Mouse (Mus musculus): ENCODE results near the gene Rap1gap. TPM values are rescaled to one million over a fixed set of nuclear protein-coding genes. Genes with fewer than 3 reads are reported as not detected.
A peak's percentile ranks its signal among the peaks of the same experiment; 100 is the strongest.

Gene Rap1gap
- polyA plus RNA-seq, 1 experiment from 2014 or later: 9.1 TPM

DNA sequence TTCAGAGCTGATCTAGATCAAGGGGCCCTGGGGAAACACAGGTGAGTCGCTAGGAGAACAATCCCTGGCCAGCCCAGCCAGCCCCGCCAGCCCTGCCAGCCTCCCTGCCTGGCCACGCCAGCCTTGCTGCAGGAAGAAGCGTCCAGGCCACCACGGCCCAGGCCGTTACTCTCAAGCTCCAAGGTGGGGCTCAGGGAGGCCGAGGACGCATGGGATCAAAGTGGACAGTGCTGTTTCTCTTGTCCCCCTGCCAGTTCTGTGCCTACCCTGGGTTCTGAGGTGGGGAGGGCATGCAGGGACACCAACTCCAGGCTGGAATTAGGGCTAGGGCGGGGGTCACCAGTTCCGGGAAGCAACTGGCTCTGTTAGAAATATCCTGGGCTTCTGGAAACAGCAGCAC, 67.4 kb downstream of the Rap1gap start:
- peaks cover 24% of the 10 kb centered on the region for H3K4me1 ChIP-seq (replicated peaks; ENCODE audit: control insufficient read depth, insufficient read depth, low read length)
- no peak for ATAC-seq (ENCODE audit: low FRiP score)
- no peak overlapping the region for H3K9ac ChIP-seq (ENCODE audit: low read depth, low read length)
- 71% methylated on average over 10 of the region's 10 CpGs for WGBS
- no peak overlapping the region for H3K27ac ChIP-seq (ENCODE audit: low read depth, low read length)
- H3K9me3 ChIP-seq (ENCODE audit: control insufficient read depth, low read length): no peaks in the 10 kb centered on the region
- H3K36me3 ChIP-seq (ENCODE audit: control insufficient read depth, insufficient read depth, low read length): no peaks in the 10 kb centered on the region
- no peak overlapping the region for H3K4me3 ChIP-seq (ENCODE audit: low read depth, low read length)
- peaks cover 9% of the 10 kb centered on the region; the same call in 1 of the 2 replicates for H3K27me3 ChIP-seq (ENCODE audit: control insufficient read depth, insufficient read depth, low read length)
- DNase-seq (ENCODE audit: low spot score): no peak
- H3K4me2 ChIP-seq (replicated peaks; ENCODE audit: low read depth, low read length): no peak overlapping the region

DNA sequence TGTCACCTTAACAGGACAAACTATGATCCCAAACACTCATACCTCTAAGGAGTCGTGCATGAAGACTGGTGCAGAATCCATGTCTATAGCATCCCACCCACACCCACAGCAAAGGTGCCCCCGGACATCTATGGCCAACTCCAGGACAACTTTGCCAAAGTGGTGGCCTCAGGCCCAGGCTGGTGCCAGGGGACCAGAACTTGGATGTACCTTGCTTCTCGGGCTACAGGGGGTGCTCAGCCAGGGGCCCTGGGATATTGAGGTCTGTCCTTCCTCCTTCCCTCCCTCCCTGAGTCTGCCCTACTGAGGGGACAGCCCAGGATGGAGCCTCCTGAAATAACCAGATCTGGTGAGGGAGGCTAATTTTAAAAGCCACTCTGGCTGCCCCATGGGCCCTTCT, 67.8 kb downstream of the Rap1gap start:
- Histone ChIP-seq H3K36me3 (ENCODE audit: control insufficient read depth, insufficient read depth, low read length) (no peaks in the 10 kb centered on the region), H3K9me3 (ENCODE audit: control insufficient read depth, low read length) (no peaks in the 10 kb centered on the region), H3K27ac (ENCODE audit: low read depth, low read length) (no peak overlapping the region), H3K4me2 (replicated peaks; ENCODE audit: low read depth, low read length) (no peak overlapping the region), H3K4me3 (ENCODE audit: low read depth, low read length) (no peak overlapping the region), H3K9ac (ENCODE audit: low read depth, low read length) (no peak overlapping the region), H3K27me3 (ENCODE audit: control insufficient read depth, insufficient read depth, low read length) (peaks cover 9% of the 10 kb centered on the region; the same call in 1 of the 2 replicates), H3K4me1 (replicated peaks; ENCODE audit: control insufficient read depth, insufficient read depth, low read length) (peaks cover 23% of the 10 kb centered on the region)
- DNase-seq (ENCODE audit: low spot score): no peak
- WGBS: 91% methylated on average over 3 of the region's 3 CpGs
- no peak for ATAC-seq (ENCODE audit: low FRiP score)

DNA sequence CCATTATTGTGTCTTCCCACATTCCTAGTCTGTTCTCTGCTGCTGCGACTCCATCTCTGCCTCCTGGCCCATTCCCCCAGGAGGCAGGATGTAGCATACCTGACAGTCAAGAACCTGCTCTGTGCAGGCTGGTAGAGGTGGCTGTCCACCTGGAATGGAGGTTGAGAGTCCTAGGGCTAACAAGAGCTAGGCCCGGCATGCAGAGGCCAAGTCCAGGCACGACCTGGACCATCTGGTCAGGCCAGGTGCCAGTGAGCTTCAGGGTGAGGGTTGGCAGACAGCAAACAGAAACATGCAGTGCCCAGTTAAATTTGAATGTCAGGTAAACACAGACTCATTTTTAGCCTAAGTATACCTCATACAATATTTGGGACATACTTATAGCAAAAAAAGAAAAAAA, 68.4 kb downstream of the Rap1gap start:
- ATAC-seq (ENCODE audit: low FRiP score): no peak
- H3K27ac ChIP-seq (ENCODE audit: low read depth, low read length): no peak overlapping the region
- peaks cover 9% of the 10 kb centered on the region; the same call in 1 of the 2 replicates for H3K27me3 ChIP-seq (ENCODE audit: control insufficient read depth, insufficient read depth, low read length)
- DNase-seq (ENCODE audit: low spot score): no peak
- peaks cover 19% of the 10 kb centered on the region for H3K4me1 ChIP-seq (replicated peaks; ENCODE audit: control insufficient read depth, insufficient read depth, low read length)
- H3K9me3 ChIP-seq (ENCODE audit: control insufficient read depth, low read length): no peaks in the 10 kb centered on the region
- no peak overlapping the region for H3K9ac ChIP-seq (ENCODE audit: low read depth, low read length)
- WGBS: 72% methylated on average over 3 of the region's 3 CpGs
- no peak overlapping the region for H3K4me2 ChIP-seq (replicated peaks; ENCODE audit: low read depth, low read length)
- no peaks in the 10 kb centered on the region for H3K36me3 ChIP-seq (ENCODE audit: control insufficient read depth, insufficient read depth, low read length)
- H3K4me3 ChIP-seq (ENCODE audit: low read depth, low read length): no peak overlapping the region

DNA sequence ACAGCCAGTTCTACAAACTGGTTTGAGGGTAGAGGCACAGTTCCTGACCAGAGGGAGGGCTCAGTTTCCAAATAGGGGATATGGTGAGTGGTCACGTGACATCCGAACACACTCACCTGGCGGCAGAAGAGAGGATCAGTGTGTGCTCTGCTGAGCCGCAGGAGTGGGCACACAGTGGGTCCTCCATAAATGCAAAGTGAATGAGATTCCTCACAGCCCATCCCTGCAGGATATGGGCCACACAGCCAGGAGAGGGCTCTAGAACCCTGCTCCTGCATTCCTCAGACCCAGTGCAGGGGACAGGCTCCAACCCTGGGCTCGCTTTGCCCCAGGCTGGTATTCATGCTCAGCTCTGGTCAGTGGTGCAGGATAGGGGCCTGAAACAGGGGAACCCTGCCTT, 68.9 kb downstream of the Rap1gap start:
- Histone ChIP-seq H3K4me1 (replicated peaks; ENCODE audit: control insufficient read depth, insufficient read depth, low read length) (peaks cover 14% of the 10 kb centered on the region), H3K9me3 (ENCODE audit: control insufficient read depth, low read length) (no peaks in the 10 kb centered on the region), H3K36me3 (ENCODE audit: control insufficient read depth, insufficient read depth, low read length) (no peaks in the 10 kb centered on the region), H3K4me2 (replicated peaks; ENCODE audit: low read depth, low read length) (no peak overlapping the region), H3K27me3 (ENCODE audit: control insufficient read depth, insufficient read depth, low read length) (peaks cover 5% of the 10 kb centered on the region; the same call in 1 of the 2 replicates), H3K4me3 (ENCODE audit: low read depth, low read length) (no peak overlapping the region), H3K9ac (ENCODE audit: low read depth, low read length) (no peak overlapping the region), H3K27ac (ENCODE audit: low read depth, low read length) (no peak overlapping the region)
- 69% methylated on average over 5 of the region's 5 CpGs for WGBS
- ATAC-seq (ENCODE audit: low FRiP score) (no peak), DNase-seq (ENCODE audit: low spot score) (no peak)

DNA sequence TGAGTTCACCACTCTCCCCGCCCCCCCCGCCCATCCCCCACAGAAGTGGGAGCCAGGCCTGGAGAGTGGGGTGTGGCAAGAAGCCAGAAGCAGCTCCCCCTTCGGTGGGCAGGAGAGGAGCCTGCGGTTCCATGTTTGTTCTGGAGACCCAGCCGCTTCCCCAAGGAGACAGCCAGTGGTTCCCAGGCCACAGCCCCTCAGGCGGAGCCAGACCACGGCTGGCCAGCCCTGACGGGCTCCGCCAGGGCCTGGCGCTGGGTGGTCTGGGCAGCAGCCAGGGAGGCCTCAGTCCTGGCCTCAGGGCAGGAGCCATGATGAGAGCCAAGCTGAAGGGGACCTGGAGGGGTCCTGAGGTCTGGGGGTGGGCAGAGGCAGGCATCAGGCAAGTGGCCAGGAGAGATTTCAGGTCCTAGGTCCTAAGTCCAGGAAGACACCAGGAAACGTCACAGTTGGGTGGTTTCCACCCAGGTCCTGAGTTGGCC, 71.7 kb downstream of the Rap1gap start:
- Histone ChIP-seq H3K27ac (ENCODE audit: low read depth, low read length) (no peak overlapping the region), H3K4me2 (replicated peaks; ENCODE audit: low read depth, low read length) (no peak overlapping the region), H3K9ac (ENCODE audit: low read depth, low read length) (no peak overlapping the region), H3K36me3 (ENCODE audit: control insufficient read depth, insufficient read depth, low read length) (no peaks in the 10 kb centered on the region), H3K4me3 (ENCODE audit: low read depth, low read length) (no peak overlapping the region), H3K9me3 (ENCODE audit: control insufficient read depth, low read length) (no peaks in the 10 kb centered on the region), H3K27me3 (ENCODE audit: control insufficient read depth, insufficient read depth, low read length) (no peaks in the 10 kb centered on the region), H3K4me1 (replicated peaks; ENCODE audit: control insufficient read depth, insufficient read depth, low read length) (peaks cover 4% of the 10 kb centered on the region; the same call in 1 of the 2 replicates)
- 48% methylated on average over 9 of the region's 11 CpGs for WGBS
- ATAC-seq (ENCODE audit: low FRiP score) (peak; percentile 29; the same call in 1 of the 2 replicates), DNase-seq (ENCODE audit: low spot score) (no peak)

DNA sequence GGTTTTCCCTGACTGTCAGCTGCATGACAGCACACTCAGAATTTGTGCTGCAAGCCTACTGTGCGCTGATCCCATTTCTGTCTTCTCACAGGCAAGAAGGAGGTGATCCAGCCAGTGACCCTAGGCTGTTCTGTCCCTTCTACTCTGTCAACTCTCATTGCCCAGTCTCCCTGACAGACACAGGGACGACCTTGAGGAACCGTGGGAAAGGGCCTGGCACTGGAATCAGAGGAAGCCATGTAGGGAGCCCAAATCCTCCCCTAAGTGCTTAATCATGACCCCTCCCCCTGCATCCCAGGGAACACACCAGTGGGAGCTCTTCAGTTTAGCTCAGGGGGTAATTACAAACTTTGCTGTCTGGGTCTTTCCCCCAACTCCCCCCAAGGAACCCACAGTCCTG, 73.2 kb downstream of the Rap1gap start:
- Histone ChIP-seq H3K4me3 (ENCODE audit: low read depth, low read length) (no peak overlapping the region), H3K27me3 (ENCODE audit: control insufficient read depth, insufficient read depth, low read length) (no peaks in the 10 kb centered on the region), H3K27ac (ENCODE audit: low read depth, low read length) (no peak overlapping the region), H3K4me2 (replicated peaks; ENCODE audit: low read depth, low read length) (no peak overlapping the region), H3K9ac (ENCODE audit: low read depth, low read length) (no peak overlapping the region), H3K9me3 (ENCODE audit: control insufficient read depth, low read length) (no peaks in the 10 kb centered on the region), H3K36me3 (ENCODE audit: control insufficient read depth, insufficient read depth, low read length) (no peaks in the 10 kb centered on the region), H3K4me1 (replicated peaks; ENCODE audit: control insufficient read depth, insufficient read depth, low read length) (peaks cover 4% of the 10 kb centered on the region; the same call in 1 of the 2 replicates)
- ATAC-seq (ENCODE audit: low FRiP score) (no peak), DNase-seq (ENCODE audit: low spot score) (no peak)
- WGBS: 77% methylated on average over 3 of the region's 3 CpGs

DNA sequence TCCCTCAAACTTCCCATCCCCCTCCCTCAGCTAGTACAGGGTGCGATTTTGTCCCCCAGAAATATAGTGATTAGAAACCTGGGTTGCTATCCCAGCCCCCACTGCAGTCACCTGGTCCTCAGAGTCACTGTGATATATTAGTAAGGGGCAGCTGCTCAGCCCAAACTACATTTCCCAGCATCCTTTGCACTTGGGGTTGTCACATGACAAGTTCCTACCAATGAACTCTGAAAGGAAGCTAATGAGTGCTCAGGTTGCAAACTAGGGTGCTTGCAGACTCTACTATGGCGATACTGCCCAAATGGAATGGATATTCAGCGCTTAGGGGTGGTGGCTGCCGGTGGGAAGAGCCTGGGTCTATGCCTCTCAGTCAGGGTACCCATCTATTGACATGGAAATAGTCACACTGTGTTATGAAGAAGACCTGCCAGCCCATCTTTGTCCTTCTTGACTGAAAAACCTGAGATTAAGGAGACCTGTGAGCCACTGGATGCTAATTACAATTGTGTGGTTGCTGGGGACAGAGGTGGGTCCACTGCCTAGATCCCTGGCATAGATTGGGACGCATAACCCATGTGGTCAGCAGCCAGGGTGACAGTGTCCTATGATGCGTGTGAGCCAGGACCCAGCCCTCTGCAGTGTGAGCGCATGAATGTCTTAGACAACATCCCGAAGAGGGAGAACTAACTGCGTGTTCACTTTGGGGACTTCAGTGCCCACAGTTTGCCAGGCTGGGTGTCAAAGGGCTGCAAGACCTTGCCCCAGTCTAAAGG, 74.8 kb downstream of the Rap1gap start:
- DNase-seq (ENCODE audit: low spot score) (peak; percentile 75), ATAC-seq (ENCODE audit: low FRiP score) (peak; percentile 55)
- H3K4me1 ChIP-seq (replicated peaks; ENCODE audit: control insufficient read depth, insufficient read depth, low read length): peaks cover 4% of the 10 kb centered on the region; the same call in 1 of the 2 replicates
- no peak overlapping the region for H3K9ac ChIP-seq (ENCODE audit: low read depth, low read length)
- H3K9me3 ChIP-seq (ENCODE audit: control insufficient read depth, low read length): no peaks in the 10 kb centered on the region
- H3K36me3 ChIP-seq (ENCODE audit: control insufficient read depth, insufficient read depth, low read length): no peaks in the 10 kb centered on the region
- no peak overlapping the region for H3K27ac ChIP-seq (ENCODE audit: low read depth, low read length)
- no peak overlapping the region for H3K4me3 ChIP-seq (ENCODE audit: low read depth, low read length)
- H3K4me2 ChIP-seq (replicated peaks; ENCODE audit: low read depth, low read length): no peak overlapping the region
- H3K27me3 ChIP-seq (ENCODE audit: control insufficient read depth, insufficient read depth, low read length): no peaks in the 10 kb centered on the region
- WGBS: 48% methylated on average over 9 of the region's 9 CpGs

DNA sequence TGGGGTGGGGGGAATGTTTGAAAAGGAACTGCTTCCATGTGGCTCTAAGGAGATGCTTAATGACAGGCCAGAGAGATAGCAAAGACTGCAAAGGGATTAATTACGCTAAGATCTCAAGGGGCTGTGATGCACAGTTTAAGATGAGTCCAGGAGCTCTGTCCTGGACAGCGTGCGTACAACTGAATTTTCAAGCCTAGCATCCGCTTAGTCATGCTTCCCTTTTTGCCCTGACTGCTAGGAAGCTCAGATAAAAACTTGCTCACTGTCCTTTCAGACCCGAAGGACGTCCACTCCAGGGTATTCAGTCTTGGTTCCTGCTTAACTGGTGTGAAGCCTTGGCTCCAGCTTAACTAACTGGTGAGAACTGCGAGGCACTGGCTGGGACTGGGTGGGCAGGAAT, 75.8 kb downstream of the Rap1gap start:
- Histone ChIP-seq H3K9ac (ENCODE audit: low read depth, low read length) (no peak overlapping the region), H3K27me3 (ENCODE audit: control insufficient read depth, insufficient read depth, low read length) (no peaks in the 10 kb centered on the region), H3K9me3 (ENCODE audit: control insufficient read depth, low read length) (no peaks in the 10 kb centered on the region), H3K4me2 (replicated peaks; ENCODE audit: low read depth, low read length) (no peak overlapping the region), H3K27ac (ENCODE audit: low read depth, low read length) (no peak overlapping the region), H3K4me1 (replicated peaks; ENCODE audit: control insufficient read depth, insufficient read depth, low read length) (peaks cover 4% of the 10 kb centered on the region; the same call in 1 of the 2 replicates), H3K4me3 (ENCODE audit: low read depth, low read length) (no peak overlapping the region), H3K36me3 (ENCODE audit: control insufficient read depth, insufficient read depth, low read length) (no peaks in the 10 kb centered on the region)
- WGBS: 84% methylated on average over 7 of the region's 7 CpGs
- no peak for ATAC-seq (ENCODE audit: low FRiP score)
- DNase-seq (ENCODE audit: low spot score): no peak

DNA sequence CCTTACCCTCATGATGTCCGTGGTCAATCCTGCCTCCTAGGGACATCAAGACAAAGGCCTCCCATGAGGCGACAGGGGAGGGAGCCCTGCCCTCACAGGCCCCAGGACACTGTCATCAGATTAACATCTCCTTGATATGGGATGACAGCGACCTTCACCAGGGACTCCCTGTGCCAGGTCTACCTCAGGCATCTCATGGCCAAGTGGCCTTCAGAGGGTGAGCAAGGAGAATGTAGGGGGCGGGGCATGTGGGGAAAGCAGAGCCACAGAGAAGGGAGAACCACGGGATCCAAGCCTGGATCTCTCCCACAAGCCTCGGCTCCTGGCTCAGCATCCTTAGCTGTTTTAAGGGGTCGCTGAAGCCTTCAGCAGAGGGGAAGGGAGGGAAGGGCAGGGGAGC, 79.3 kb downstream of the Rap1gap start:
- Histone ChIP-seq H3K27me3 (ENCODE audit: control insufficient read depth, insufficient read depth, low read length) (no peaks in the 10 kb centered on the region), H3K4me3 (ENCODE audit: low read depth, low read length) (no peak overlapping the region), H3K9ac (ENCODE audit: low read depth, low read length) (no peak overlapping the region), H3K9me3 (ENCODE audit: control insufficient read depth, low read length) (no peaks in the 10 kb centered on the region), H3K4me1 (replicated peaks; ENCODE audit: control insufficient read depth, insufficient read depth, low read length) (no peaks in the 10 kb centered on the region), H3K4me2 (replicated peaks; ENCODE audit: low read depth, low read length) (no peak overlapping the region), H3K36me3 (ENCODE audit: control insufficient read depth, insufficient read depth, low read length) (no peaks in the 10 kb centered on the region), H3K27ac (ENCODE audit: low read depth, low read length) (no peak overlapping the region)
- 65% methylated on average over 7 of the region's 7 CpGs for WGBS
- no peak for DNase-seq (ENCODE audit: low spot score)
- ATAC-seq (ENCODE audit: low FRiP score): no peak
